Mouse (Mus musculus) ES-E14 (cell line): ENCODE data around the gene Hist1h1t. TPM values are rescaled to one million over a fixed set of nuclear protein-coding genes. Genes with fewer than 3 reads are reported as not detected.

Experiments
- DNase-seq: peaks from one replicate; pipeline ENCODE4 v3.0.0-alpha.2; 2013; ENCODE audit warnings: low read depth, low spot score
- H3K27ac ChIP-seq: 2 replicates; pipeline ENCODE4 v1.5.1; 2012; ENCODE audit warnings: low read depth, mild to moderate bottlenecking, low read length, moderate library complexity, mixed read lengths; ENCODE audit not compliant: poor library complexity, insufficient read depth, severe bottlenecking
- H3K36me3 ChIP-seq: 2 replicates; pipeline ENCODE4 v1.6.1; 2012; ENCODE audit warnings: mild to moderate bottlenecking, low read length, moderate library complexity, mixed read lengths; ENCODE audit not compliant: control insufficient read depth, poor library complexity, insufficient read depth, severe bottlenecking
- H3K4me1 ChIP-seq, 2 experiments: fragments of 150-350 bp in 1 of 2; sonication (generic) in 1 of 2; 2 replicates each; pipeline ENCODE4 v1.6.1; 2012; ENCODE audit warnings: low read length in 2 of 2, mild to moderate bottlenecking in 1 of 2, mixed read lengths in 1 of 2; ENCODE audit not compliant: control insufficient read depth in 2 of 2, insufficient read depth in 2 of 2, poor library complexity in 1 of 2
- H3K4me3 ChIP-seq, 2 experiments: fragments of 150-350 bp in 1 of 2; sonication (generic) in 1 of 2; 2 replicates each; pipeline ENCODE4 v1.5.1; 2012; ENCODE audit warnings: low read length in 2 of 2, low read depth in 1 of 2, mild to moderate bottlenecking in 1 of 2, mixed read lengths in 1 of 2; ENCODE audit not compliant: insufficient read depth in 1 of 2, poor library complexity in 1 of 2, severe bottlenecking in 1 of 2
- H3K9ac ChIP-seq: 2 replicates; pipeline ENCODE4 v1.6.1; 2012; ENCODE audit warnings: low read depth, mild to moderate bottlenecking, low read length, mixed read lengths; ENCODE audit not compliant: poor library complexity, insufficient read depth, severe bottlenecking
- H3K9me3 ChIP-seq: fragments of 150-350 bp; sonication (generic); 2 replicates; pipeline ENCODE4 v1.6.1; 2012; ENCODE audit warnings: low read depth, mild to moderate bottlenecking, low read length; ENCODE audit not compliant: control insufficient read depth, insufficient read depth
- CHD2 ChIP-seq: IDR thresholded peaks from 2 replicates; pipeline ENCODE4 v1.6.1; 2014; ENCODE audit warnings: mild to moderate bottlenecking, low read depth, low read length, inconsistent platforms
- HCFC1 ChIP-seq: IDR thresholded peaks from 2 replicates; pipeline ENCODE4 v1.6.1; 2012; ENCODE audit warnings: low read length, inconsistent platforms, borderline replicate concordance; ENCODE audit not compliant: insufficient read depth
- MAFK ChIP-seq: IDR thresholded peaks from 2 replicates; pipeline ENCODE4 v1.6.1; 2014; ENCODE audit warnings: mild to moderate bottlenecking, low read depth, low read length, inconsistent platforms; ENCODE audit not compliant: insufficient read depth
- ZC3H11A ChIP-seq: IDR thresholded peaks from 2 replicates; pipeline ENCODE4 v1.6.1; 2012; ENCODE audit warnings: low read depth, mild to moderate bottlenecking, inconsistent platforms, low read length, borderline replicate concordance
- ZNF384 ChIP-seq: IDR thresholded peaks from 2 replicates; pipeline ENCODE4 v1.6.1; 2012; ENCODE audit warnings: low read depth, low read length, inconsistent platforms
- in situ Hi-C, 2 experiments: fragments of 600-800 bp; cut with MboI; formaldehyde crosslinking; loops; one replicate each; pipeline ENCODE4 v1.15.1; 2025; ENCODE audit warnings: low sequenced_read_pairs in 2 of 2, inconsistent platforms in 1 of 2; ENCODE audit not compliant: unreplicated experiment in 2 of 2
- total RNA-seq: library from RNA; depleted of rRNA; stranded (reverse); fragments of 300-350 nt; gene quantifications from 2 replicates; pipeline ENCODE4 v1.2.3, GENCODE M21; 2012; rRNA removed

Hist1h1t gene
- 7.7 and 13.3 TPM in 2 replicates for total RNA-seq

- no peak for DNase-seq
- H3K4me1 ChIP-seq, result peaks cover 0 to 6% of the 10 kb centered on the region in 2 experiments; a peak in 2 of 4 replicates
- in situ Hi-C loops, result loop anchor here in 1 of 2 experiments (25.0 kb wide), 1 partner anchor 1658 kb away; the partner anchor contains the start of genes Hist1h2ag, Hist1h2ah, Hist1h2bj and Hist1h2bk
- 0 out of 4 replicates have a peak within 1 kb of the TSS, but pooled peaks of 1 of the 2 experiments have one; percentile 4 for H3K4me3 ChIP-seq
- TF ChIP-seq ZC3H11A (no peak), ZNF384 (no peak)
- no peak within 1 kb of the TSS for H3K27ac ChIP-seq
- H3K9me3 ChIP-seq, result no peaks in the 10 kb centered on the region; the same call in 1 of the 2 replicates
- peak within 1 kb of the TSS; percentile 18; the same call in 1 of the 2 replicates for H3K9ac ChIP-seq
- H3K36me3 ChIP-seq, result no peaks in the 10 kb centered on the region
Observed at GRCm38 (mm10) chr13:23695514-23695913, at the start of gene Hist1h1t. TSS of gene Hist1h1t (plus strand) at chr13:23695814.

GRCm38 (mm10) chr13:23659636-23660366 lies 35.8 kb upstream of the Hist1h1t start:
- TF ChIP-seq MAFK (no peak), CHD2 (no peak), ZNF384 (no peak), ZC3H11A (no peak), HCFC1 (no peak)
- H3K4me1 ChIP-seq, result no peaks in the 10 kb centered on the region
- no peak overlapping the region for H3K9ac ChIP-seq
- no peak overlapping the region for H3K27ac ChIP-seq
- DNase-seq, result no peak
- no peak overlapping the region for H3K4me3 ChIP-seq
- H3K9me3 ChIP-seq, result no peaks in the 10 kb centered on the region
- H3K36me3 ChIP-seq, result no peaks in the 10 kb centered on the region
- in situ Hi-C loops, result no loop called here

- Histone ChIP-seq H3K4me1 (no peaks in the 10 kb centered on the region), H3K4me3 (no peak overlapping the region), H3K27ac (no peak overlapping the region), H3K9ac (no peak overlapping the region), H3K9me3 (no peaks in the 10 kb centered on the region), H3K36me3 (no peaks in the 10 kb centered on the region)
- no peak for TF ChIP-seq MAFK
- no peak for TF ChIP-seq HCFC1
- TF ChIP-seq CHD2, result no peak
- TF ChIP-seq ZC3H11A, result no peak
- no peak for TF ChIP-seq ZNF384
- in situ Hi-C loops, result no loop called here
- DNase-seq, result no peak
Observed at GRCm38 (mm10) chr13:23662536-23662935, 33.1 kb upstream of the Hist1h1t start.

GRCm38 (mm10) chr13:23681990-23682582 lies 13.5 kb upstream of the Hist1h1t start:
- Histone ChIP-seq H3K9me3 (no peaks in the 10 kb centered on the region), H3K4me1 (peaks cover 0 to 4% of the 10 kb centered on the region in 2 experiments; a peak in 1 of 4 replicates), H3K4me3 (no peak overlapping the region), H3K9ac (no peak overlapping the region), H3K27ac (no peak overlapping the region), H3K36me3 (no peaks in the 10 kb centered on the region)
- in situ Hi-C loops, result loop anchor here (5.0 to 25.0 kb wide), 2 partner anchors 50 to 1645 kb away; partner anchors contain the start of genes Hist1h2ag (in 1 of the 2), Hist1h2ah (in 1 of the 2), Hist1h2bj (in 1 of the 2) and Hist1h2bk (in 1 of the 2)
- no peak for DNase-seq
- no peak for TF ChIP-seq MAFK
- no peak for TF ChIP-seq ZC3H11A
- no peak for TF ChIP-seq ZNF384
- no peak for TF ChIP-seq CHD2
- no peak for TF ChIP-seq HCFC1
